Mouse (Mus musculus): ENCODE results near the gene Adamts20. TPM values are rescaled to one million over a fixed set of nuclear protein-coding genes. Genes with fewer than 3 reads are reported as not detected.

The Adamts20 gene
- total RNA-seq, 2 experiments from 2014 or later: not detected

Other genes with a start within 250 kb of the Adamts20 start
- gene Pus7l, start 78.1 kb upstream of the Adamts20 start, total RNA-seq (2015; ENCODE audit: low replicate concordance): 0.19 and 1.3 TPM in 2 replicates
- 0.43 and 0.84 TPM in 2 replicates for gene Pus7l, start 78.1 kb upstream of the Adamts20 start, total RNA-seq (2017; ENCODE audit: low replicate concordance)
- 2.1 and 8.6 TPM in 2 replicates for gene Irak4, start 78.2 kb upstream of the Adamts20 start, total RNA-seq (2015; ENCODE audit: low replicate concordance)
- gene Irak4, start 78.2 kb upstream of the Adamts20 start, total RNA-seq (2017; ENCODE audit: low replicate concordance): 3.5 and 5.1 TPM in 2 replicates
- 11.5 and 19.4 TPM in 2 replicates for gene Twf1, start 124.5 kb upstream of the Adamts20 start, total RNA-seq (2015; ENCODE audit: low replicate concordance)
- 9.2 and 9.9 TPM in 2 replicates for gene Twf1, start 124.5 kb upstream of the Adamts20 start, total RNA-seq (2017; ENCODE audit: low replicate concordance)
- gene Tmem117, start 163.8 kb upstream of the Adamts20 start, total RNA-seq (2015; ENCODE audit: low replicate concordance): not detected in 2 replicates
- not detected in 2 replicates for gene Tmem117, start 163.8 kb upstream of the Adamts20 start, total RNA-seq (2017; ENCODE audit: low replicate concordance)